Mouse (Mus musculus) kidney, adult 2 months (tissue): ENCODE data around the gene Spag17. TPM values are rescaled to one million over a fixed set of nuclear protein-coding genes. Genes with fewer than 3 reads are reported as not detected.
"Not testable (repeated sequence)": the region's sequence is repeated elsewhere in the genome, so short reads cannot be mapped to it uniquely, and the experiment has no call there.

Experiments used
- DNase-seq: peaks from one replicate; pipeline ENCODE4 v3.0.0; 2021
- H3K27ac ChIP-seq: fragments of 200-500 bp; 2 replicates; pipeline ENCODE4 v1.5.1; 2012; ENCODE audit warnings: low read depth, low read length, control low read depth, inconsistent platforms; ENCODE audit not compliant: insufficient read depth
- H3K27me3 ChIP-seq: fragments of 200-500 bp; replicated peaks from 2 replicates; pipeline ENCODE4 v1.6.1; 2012; ENCODE audit warnings: mild to moderate bottlenecking, moderate library complexity, low read length, inconsistent platforms; ENCODE audit not compliant: control insufficient read depth, insufficient read depth
- H3K36me3 ChIP-seq: fragments of 200-500 bp; 2 replicates; pipeline ENCODE4 v1.6.1; 2012; ENCODE audit warnings: mild to moderate bottlenecking, moderate library complexity, low read length, inconsistent platforms; ENCODE audit not compliant: control insufficient read depth, insufficient read depth
- H3K4me1 ChIP-seq: fragments of 200-500 bp; 2 replicates; pipeline ENCODE4 v1.6.1; 2011; ENCODE audit warnings: low read length; ENCODE audit not compliant: control insufficient read depth, insufficient read depth
- H3K4me3 ChIP-seq: fragments of 200-500 bp; 2 replicates; pipeline ENCODE4 v1.5.1; 2011; ENCODE audit warnings: mild to moderate bottlenecking, low read depth, low read length, control low read depth; ENCODE audit not compliant: insufficient read depth
- CTCF ChIP-seq: fragments of 200-500 bp; conservative IDR thresholded peaks from 2 replicates; pipeline ENCODE4 v1.5.1; 2011; ENCODE audit warnings: low read depth, mild to moderate bottlenecking, control low read depth, low read length, moderate library complexity, mixed read lengths; ENCODE audit not compliant: insufficient read depth, insufficient read length
- POLR2A ChIP-seq: fragments of 200-500 bp; IDR thresholded peaks from one replicate; pipeline ENCODE4 v1.6.1; 2011; ENCODE audit warnings: low read depth, low read length, control low read depth
- WGBS: fragments of 180-500 bp; shearing (Covaris S2); methylation state at CpG from one replicate; pipeline ENCODE4 v1.1.7; 2018; 5-methylcytosine and 5-hydroxymethylcytosine counted together
- polyA plus RNA-seq: library from polyadenylated mRNA; depleted of rRNA; stranded (reverse); fragments of >200 nt; gene quantifications from 2 replicates; pipeline ENCODE4 v1.2.3, GENCODE M21; 2012

Gene Spag17
- polyA plus RNA-seq, 1 experiment: 0.05 TPM

DNA sequence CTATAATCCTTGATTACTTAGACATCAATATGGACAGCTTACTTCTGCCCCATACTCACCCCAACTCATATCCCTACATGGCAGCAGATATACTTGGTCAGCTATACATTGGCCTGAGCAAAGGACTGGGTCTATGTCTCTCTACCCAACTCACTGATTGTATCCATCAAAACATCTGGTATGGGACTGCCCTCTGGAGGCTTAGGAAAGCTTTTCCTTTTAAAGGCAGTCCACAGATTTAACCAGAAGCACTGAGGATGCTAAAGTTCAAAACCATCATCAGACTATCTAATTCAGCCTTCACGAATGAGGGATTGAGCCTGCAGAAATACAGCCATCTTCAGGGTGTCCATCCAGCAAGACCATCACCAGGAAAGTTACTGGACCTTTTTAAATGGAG lies 20.5 kb upstream of the Spag17 start:
- no peaks in the 10 kb centered on the region for H3K27me3 ChIP-seq
- TF ChIP-seq CTCF (no peak), POLR2A (no peak)
- DNase-seq: no peak
- no peaks in the 10 kb centered on the region for H3K4me1 ChIP-seq
- WGBS: 78% methylated on average over 1 of the region's 1 CpGs
- no peak overlapping the region for H3K4me3 ChIP-seq
- H3K27ac ChIP-seq: no peak overlapping the region
- no peaks in the 10 kb centered on the region for H3K36me3 ChIP-seq

- Histone ChIP-seq H3K27me3 (no peaks in the 10 kb centered on the region), H3K27ac (no peak overlapping the region), H3K36me3 (no peaks in the 10 kb centered on the region), H3K4me3 (no peak overlapping the region), H3K4me1 (no peaks in the 10 kb centered on the region)
- no peak for TF ChIP-seq POLR2A
- no peak for TF ChIP-seq CTCF
- no peak for DNase-seq
Measured at GRCm38 (mm10) chr3:99875137-99875536, 10.1 kb upstream of the Spag17 start.

GRCm38 (mm10) chr3:99881498-99881897 lies 3.7 kb upstream of the Spag17 start:
- H3K4me3 ChIP-seq: no peak overlapping the region
- TF ChIP-seq POLR2A: no peak
- peaks cover 2% of the 10 kb centered on the region; the same call in 1 of the 2 replicates for H3K4me1 ChIP-seq
- 31% methylated on average over 3 of the region's 3 CpGs for WGBS
- no peaks in the 10 kb centered on the region for H3K27me3 ChIP-seq
- H3K27ac ChIP-seq: no peak overlapping the region
- peak; percentile 2 for DNase-seq
- no peaks in the 10 kb centered on the region for H3K36me3 ChIP-seq

DNA sequence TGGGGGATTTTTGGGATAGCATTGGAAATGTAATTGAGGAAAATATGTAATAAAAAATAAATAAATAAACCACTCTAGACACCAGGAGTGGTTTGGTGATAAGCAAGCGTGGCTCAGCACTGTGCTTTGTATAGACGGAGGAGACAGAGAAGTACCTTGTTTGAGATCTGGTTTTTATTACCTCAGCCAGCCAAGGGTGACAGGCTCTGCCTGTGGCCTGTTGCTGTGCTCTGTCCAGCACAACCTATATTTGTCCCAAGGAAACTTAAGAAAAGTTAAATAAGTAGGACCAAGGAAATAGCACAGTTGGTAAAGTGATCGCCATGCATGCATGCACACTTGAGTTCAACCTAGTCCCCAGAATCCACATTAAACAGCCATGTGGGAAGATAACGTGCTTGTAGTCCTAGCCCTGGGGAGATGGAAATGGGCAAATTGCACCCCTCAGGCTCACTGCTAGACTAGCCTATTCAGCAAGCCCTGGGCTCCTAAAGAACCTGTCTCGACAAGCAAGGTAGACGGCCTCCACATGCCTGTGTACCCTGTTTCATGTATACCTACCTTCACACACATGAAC lies 1.1 kb upstream of the Spag17 start:
- H3K4me1 ChIP-seq: peaks cover 2% of the 10 kb centered on the region; the same call in 1 of the 2 replicates
- H3K36me3 ChIP-seq: no peaks in the 10 kb centered on the region
- no peak overlapping the region for H3K27ac ChIP-seq
- H3K4me3 ChIP-seq: no peak overlapping the region
- TF ChIP-seq CTCF: no peak
- TF ChIP-seq POLR2A: no peak
- no peaks in the 10 kb centered on the region for H3K27me3 ChIP-seq
- DNase-seq: no peak
- WGBS: 74% methylated on average over 6 of the region's 6 CpGs

DNA sequence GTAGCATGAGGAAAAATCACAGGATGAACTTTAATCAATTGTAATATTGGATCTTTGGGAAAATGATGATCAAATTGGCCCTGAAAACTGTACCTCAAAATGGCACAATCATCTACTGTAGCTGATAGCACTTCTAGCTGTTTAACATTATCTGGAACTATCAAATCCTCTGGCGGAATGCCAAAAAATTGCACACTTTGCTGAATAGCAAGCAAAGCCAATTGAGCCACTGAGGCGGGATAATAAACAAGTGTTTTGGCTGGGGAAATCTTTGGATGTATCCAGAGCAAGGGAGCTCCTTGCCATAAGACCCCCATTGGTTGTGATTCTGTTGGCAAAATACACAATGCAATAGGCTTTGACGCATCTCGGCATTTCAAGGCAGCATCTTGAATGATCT lies 9.5 kb downstream of the Spag17 start:
- not testable (repeated sequence) for H3K36me3 ChIP-seq, DNase-seq, H3K27ac ChIP-seq, H3K4me3 ChIP-seq, H3K4me1 ChIP-seq, H3K27me3 ChIP-seq
- WGBS: 98% methylated on average over 4 of the region's 4 CpGs

- no peak overlapping the region for H3K4me3 ChIP-seq
- no peaks in the 10 kb centered on the region for H3K36me3 ChIP-seq
- H3K4me1 ChIP-seq: no peaks in the 10 kb centered on the region
- no peak for DNase-seq
- H3K27ac ChIP-seq: no peak overlapping the region
- no peak for TF ChIP-seq POLR2A
- TF ChIP-seq CTCF: no peak
- no peaks in the 10 kb centered on the region for H3K27me3 ChIP-seq
- WGBS: 83% methylated on average over 8 of the region's 8 CpGs
Measured at GRCm38 (mm10) chr3:99913809-99914439, 28.7 kb downstream of the Spag17 start.

DNA sequence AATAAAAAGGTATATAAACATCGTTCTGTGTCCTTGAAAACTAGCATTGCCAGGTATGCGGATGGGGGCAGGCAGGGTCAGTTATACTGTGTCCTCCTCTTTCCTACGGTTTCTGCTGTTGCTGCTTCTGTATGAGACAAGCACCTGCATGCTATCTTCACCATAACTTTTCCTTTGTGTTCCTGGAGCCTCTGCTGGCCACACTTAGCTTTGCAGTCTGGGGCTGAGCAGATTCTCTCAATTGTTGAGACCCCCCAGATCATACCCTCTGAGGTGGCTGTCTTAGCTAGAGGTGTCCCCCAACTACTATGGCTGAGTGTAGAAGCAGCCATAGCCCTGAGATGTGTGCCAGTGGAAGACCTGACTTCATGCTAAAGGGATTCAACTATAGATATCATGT lies 37.7 kb downstream of the Spag17 start:
- 60% methylated on average over 3 of the region's 3 CpGs for WGBS
- no peaks in the 10 kb centered on the region for H3K36me3 ChIP-seq
- no peak for DNase-seq
- H3K4me3 ChIP-seq: no peak overlapping the region
- H3K4me1 ChIP-seq: no peaks in the 10 kb centered on the region
- H3K27ac ChIP-seq: no peak overlapping the region
- no peaks in the 10 kb centered on the region for H3K27me3 ChIP-seq
- TF ChIP-seq POLR2A: no peak
- TF ChIP-seq CTCF: no peak
